8 mouse cellular contexts compared by ENCODE assay signal in genomic region chr2:158794494-158795004, GRCm38 (mm10). TPM values are rescaled to one million over a fixed set of nuclear protein-coding genes. Genes with fewer than 3 reads are reported as not detected.
DNase-seq lines count a peak whose midpoint lies in the region; ATAC-seq lines count a peak whose summit lies in the region.

TSS of gene Dhx35 (plus strand) at chr2:158794807.

- peak within 1 kb of the TSS; percentile 82 for H3K4me3 ChIP-seq in intestine, embryonic 14.5 days (ENCODE audit: low read depth, low read length)

- H3K4me2 ChIP-seq in intestine, embryonic 14.5 days (ENCODE audit: low read length): peak within 1 kb of the TSS; percentile 92

- peaks cover 10% of the 10 kb centered on the region for H3K4me1 ChIP-seq in intestine, embryonic 14.5 days (replicated peaks; ENCODE audit: control insufficient read depth, insufficient read depth, low read length)

- WGBS in intestine, embryonic 14.5 days: under 1% methylated on average over 31 of the region's 33 CpGs

- ATAC-seq in intestine, embryonic 14.5 days (replicated peaks; ENCODE audit: low FRiP score, low TSS enrichment, low read depth): peak; percentile 99

- peak within 1 kb of the TSS; percentile 71 for H3K9ac ChIP-seq in intestine, embryonic 14.5 days (ENCODE audit: low read length)

- H3K27me3 ChIP-seq in intestine, embryonic 14.5 days (replicated peaks; ENCODE audit: control insufficient read depth, insufficient read depth, low read length): no peaks in the 10 kb centered on the region

- H3K36me3 ChIP-seq in intestine, embryonic 14.5 days (ENCODE audit: control insufficient read depth, insufficient read depth, low read length): no peaks in the 10 kb centered on the region

- intact Hi-C loops in left cerebral cortex, postnatal 14 days (cut with DNase I): no loop called here

- H3K27ac ChIP-seq in intestine, embryonic 14.5 days (ENCODE audit: low read depth): peak within 1 kb of the TSS; percentile 87

- DNase-seq in adrenal gland, adult 18-20 months (ENCODE audit: low spot score in 2 of 2): peak; percentile 85 to 86
- peak; percentile 98 for DNase-seq in embryo, embryonic 11 days
- peak; percentile 93 for DNase-seq in gastrocnemius, postnatal 25 days
- peak; percentile 95 for DNase-seq in intestine, embryonic 14.5 days (ENCODE audit: low spot score)
- DNase-seq in left cerebral cortex, postnatal 14 days (ENCODE audit: low spot score in 2 of 2): peak; percentile 95 to 98
- DNase-seq in mesoderm, embryonic 11.5 days (ENCODE audit: low read depth, low spot score): peak; percentile 96
- DNase-seq in right cerebral cortex, postnatal 36 days (ENCODE audit: low spot score in 2 of 2): peak; percentile 95 to 97
- peak; percentile 98 for DNase-seq in yolk sac, embryonic 10.5 days (ENCODE audit: low spot score)

- no peaks in the 10 kb centered on the region for H3K9me3 ChIP-seq in intestine, embryonic 14.5 days (ENCODE audit: control insufficient read depth, low read length)

RNA-seq across cellular contexts. Expression of gene Dhx35, which starts in this region (rescaled TPM):
- total RNA-seq in adrenal gland, adult 18-20 months (2021): 10 to 100 TPM in 1 of 2 experiments, 1 to 10 TPM in 1; 9.7 to 11.1 TPM
- total RNA-seq in gastrocnemius, postnatal 25 days (2021): 1 to 10 TPM; 7.9 to 8.0 TPM
- polyA plus RNA-seq in intestine, embryonic 14.5 days (2014; fragmentation: Nextera tagmentation; extraction: Ambion mirVana): 17.8 and 18.1 TPM in 2 replicates
- total RNA-seq in left cerebral cortex, postnatal 14 days (2021): 10 to 100 TPM; 14.1 to 17.4 TPM

Comparison
In these comparisons a context has a peak if more than half of its experiments do, and no peak if none do; other contexts are left out.
1. Peak in every context shown above with its lines: DNase-seq, ATAC-seq, H3K4me3 ChIP-seq and H3K27ac ChIP-seq.